Mouse (Mus musculus) heart, embryonic 14.5 days (tissue): Measurements from ENCODE around the gene Il2. TPM values are rescaled to one million over a fixed set of nuclear protein-coding genes. Genes with fewer than 3 reads are reported as not detected.

Source experiments
- ATAC-seq: fragments of 200-750 bp; cut with Nextera tagmentation; 2 replicates; pipeline ENCODE4 v1.8.0; 2017; ENCODE audit warnings: low read depth, moderate TSS enrichment; ENCODE audit not compliant: insufficient number of reproducible peaks, insufficient read depth, low FRiP score
- H3K27ac ChIP-seq, 2 experiments: fragments of 200-500 bp in 1 of 2; fragments of 300-500 bp in 1 of 2; sonication (generic) in 1 of 2; replicated peaks in 1 of 2; 2 replicates each; pipeline ENCODE4 v1.5.1; 2012 to 2014; ENCODE audit warnings: low read depth in 2 of 2, low read length in 2 of 2, control low read depth in 1 of 2, mild to moderate bottlenecking in 1 of 2, mixed read lengths in 1 of 2; ENCODE audit not compliant: control insufficient read depth in 1 of 2, insufficient read depth in 1 of 2
- H3K27me3 ChIP-seq: fragments of 300-500 bp; sonication (generic); 2 replicates; pipeline ENCODE4 v1.6.1; 2014; ENCODE audit warnings: mild to moderate bottlenecking, low read length, control low read depth; ENCODE audit not compliant: control insufficient read depth, insufficient read depth
- H3K36me3 ChIP-seq: fragments of 300-500 bp; sonication (generic); 2 replicates; pipeline ENCODE4 v1.6.1; 2014; ENCODE audit warnings: mild to moderate bottlenecking, control low read depth, low read length, mixed read lengths; ENCODE audit not compliant: control insufficient read depth, insufficient read depth
- H3K4me1 ChIP-seq, 2 experiments: fragments of 200-500 bp in 1 of 2; fragments of 300-500 bp in 1 of 2; sonication (generic) in 1 of 2; 2 replicates each; pipeline ENCODE4 v1.6.1; 2012 to 2014; ENCODE audit warnings: low read length in 2 of 2, control low read depth in 1 of 2, mixed read lengths in 1 of 2; ENCODE audit not compliant: control insufficient read depth in 2 of 2, insufficient read depth in 2 of 2
- H3K4me2 ChIP-seq: fragments of 300-500 bp; sonication (generic); 2 replicates; pipeline ENCODE4 v1.6.1; 2014; ENCODE audit warnings: mild to moderate bottlenecking, low read length
- H3K4me3 ChIP-seq, 2 experiments: fragments of 200-500 bp in 1 of 2; fragments of 300-500 bp in 1 of 2; sonication (generic) in 1 of 2; 2 replicates each; pipeline ENCODE4 v1.5.1; 2012 to 2014; ENCODE audit warnings: low read length in 2 of 2, mild to moderate bottlenecking in 2 of 2, control low read depth in 1 of 2, low read depth in 1 of 2, moderate library complexity in 1 of 2; ENCODE audit not compliant: control insufficient read depth in 1 of 2, insufficient read depth in 1 of 2
- H3K9ac ChIP-seq: fragments of 300-500 bp; sonication (generic); 2 replicates; pipeline ENCODE4 v1.6.1; 2014; ENCODE audit warnings: mild to moderate bottlenecking, low read length
- H3K9me3 ChIP-seq: fragments of 300-500 bp; sonication (generic); 2 replicates; pipeline ENCODE4 v1.6.1; 2016; ENCODE audit warnings: low read length, control low read depth; ENCODE audit not compliant: control insufficient read depth
- WGBS: fragments of 180-500 bp; shearing (Covaris S2); extraction: QIAGEN DNeasy Blood & Tissue Kit; methylation state at CpG from one replicate; pipeline ENCODE4 v1.1.7; 2014; 5-methylcytosine and 5-hydroxymethylcytosine counted together
- polyA plus RNA-seq: library from polyadenylated mRNA; unstranded; fragments of >200 nt; fragmentation: Nextera tagmentation; extraction: Ambion mirVana; gene quantifications from 2 replicates; pipeline ENCODE4 v1.2.1, GENCODE M21; 2014

Gene Il2
- 0.49 and 0.50 TPM in 2 replicates for polyA plus RNA-seq

- H3K9ac ChIP-seq: no peak within 1 kb of the TSS
- no peaks in the 10 kb centered on the region for H3K4me1 ChIP-seq
- WGBS: 35% methylated on average over 4 of the region's 4 CpGs
- no peak within 1 kb of the TSS for H3K4me3 ChIP-seq
- no peak for ATAC-seq
- no peak within 1 kb of the TSS for H3K27ac ChIP-seq
- H3K27me3 ChIP-seq: no peaks in the 10 kb centered on the region
- H3K36me3 ChIP-seq: no peaks in the 10 kb centered on the region
- no peak within 1 kb of the TSS for H3K4me2 ChIP-seq
- no peaks in the 10 kb centered on the region for H3K9me3 ChIP-seq
Observed at GRCm38 (mm10) chr3:37125655-37126054, at the start of gene Il2. Gene Il2 (minus strand): TSS chr3:37125959.

- no peak for ATAC-seq
- Histone ChIP-seq H3K36me3 (no peaks in the 10 kb centered on the region), H3K27me3 (no peaks in the 10 kb centered on the region), H3K4me3 (no peak overlapping the region), H3K27ac (no peak overlapping the region), H3K9ac (no peak overlapping the region), H3K4me2 (no peak overlapping the region), H3K9me3 (no peaks in the 10 kb centered on the region), H3K4me1 (no peaks in the 10 kb centered on the region)
- 56% methylated on average over 10 of the region's 10 CpGs for WGBS
Observed at GRCm38 (mm10) chr3:37174711-37175572, 49.2 kb upstream of the Il2 start.

- H3K9ac ChIP-seq: no peak overlapping the region
- H3K27me3 ChIP-seq: no peaks in the 10 kb centered on the region
- ATAC-seq: no peak
- 76% methylated on average over 8 of the region's 8 CpGs for WGBS
- no peaks in the 10 kb centered on the region for H3K9me3 ChIP-seq
- H3K4me1 ChIP-seq: no peaks in the 10 kb centered on the region
- no peak overlapping the region for H3K4me2 ChIP-seq
- no peak overlapping the region for H3K27ac ChIP-seq
- H3K36me3 ChIP-seq: no peaks in the 10 kb centered on the region
- no peak overlapping the region for H3K4me3 ChIP-seq
Observed at GRCm38 (mm10) chr3:37173285-37173684, 47.5 kb upstream of the Il2 start.

GRCm38 (mm10) chr3:37169283-37169682 is 43.5 kb upstream of the Il2 start:
- WGBS: 75% methylated on average over 2 of the region's 2 CpGs

GRCm38 (mm10) chr3:37161096-37161495 is 35.3 kb upstream of the Il2 start:
- Histone ChIP-seq H3K9me3 (no peaks in the 10 kb centered on the region), H3K4me3 (no peak overlapping the region), H3K27ac (no peak overlapping the region), H3K27me3 (no peaks in the 10 kb centered on the region), H3K4me1 (no peaks in the 10 kb centered on the region), H3K4me2 (no peak overlapping the region), H3K36me3 (no peaks in the 10 kb centered on the region), H3K9ac (no peak overlapping the region)
- WGBS: 86% methylated on average over 4 of the region's 4 CpGs
- no peak for ATAC-seq

More at GRCm38 (mm10) chr3:37169283-37169682, 43.5 kb upstream of the Il2 start:
- no peak overlapping the region for H3K9ac ChIP-seq
- no peak overlapping the region for H3K4me3 ChIP-seq
- no peak overlapping the region for H3K4me2 ChIP-seq
- no peaks in the 10 kb centered on the region for H3K4me1 ChIP-seq
- H3K27me3 ChIP-seq: no peaks in the 10 kb centered on the region
- ATAC-seq: no peak
- no peak overlapping the region for H3K27ac ChIP-seq
- no peaks in the 10 kb centered on the region for H3K9me3 ChIP-seq
- no peaks in the 10 kb centered on the region for H3K36me3 ChIP-seq

GRCm38 (mm10) chr3:37158246-37158645 is 32.5 kb upstream of the Il2 start:
- H3K9ac ChIP-seq: no peak overlapping the region
- no peaks in the 10 kb centered on the region for H3K36me3 ChIP-seq
- H3K4me2 ChIP-seq: no peak overlapping the region
- no peak for ATAC-seq
- no peak overlapping the region for H3K27ac ChIP-seq
- H3K4me1 ChIP-seq: peaks cover 6 to 8% of the 10 kb centered on the region in 2 experiments; a peak in 3 of 4 replicates
- H3K4me3 ChIP-seq: no peak overlapping the region
- WGBS: 78% methylated on average over 3 of the region's 3 CpGs
- H3K27me3 ChIP-seq: no peaks in the 10 kb centered on the region
- H3K9me3 ChIP-seq: no peaks in the 10 kb centered on the region

- WGBS: 34% methylated on average over 8 of the region's 8 CpGs
- H3K27ac ChIP-seq: no peak overlapping the region
- ATAC-seq: no peak
- peaks cover 6 to 8% of the 10 kb centered on the region in 2 experiments; a peak in 3 of 4 replicates for H3K4me1 ChIP-seq
- no peak overlapping the region for H3K4me2 ChIP-seq
- no peak overlapping the region for H3K4me3 ChIP-seq
- no peaks in the 10 kb centered on the region for H3K9me3 ChIP-seq
- H3K9ac ChIP-seq: no peak overlapping the region
- no peaks in the 10 kb centered on the region for H3K27me3 ChIP-seq
- H3K36me3 ChIP-seq: no peaks in the 10 kb centered on the region
Observed at GRCm38 (mm10) chr3:37157082-37157481, 31.3 kb upstream of the Il2 start.
